Mouse (Mus musculus): ENCODE data around the gene Fbrsl1.
"Not testable (repeated sequence)": the region's sequence is repeated elsewhere in the genome, so short reads cannot be mapped to it uniquely, and the experiment has no call there.

Gene Fbrsl1

DNA sequence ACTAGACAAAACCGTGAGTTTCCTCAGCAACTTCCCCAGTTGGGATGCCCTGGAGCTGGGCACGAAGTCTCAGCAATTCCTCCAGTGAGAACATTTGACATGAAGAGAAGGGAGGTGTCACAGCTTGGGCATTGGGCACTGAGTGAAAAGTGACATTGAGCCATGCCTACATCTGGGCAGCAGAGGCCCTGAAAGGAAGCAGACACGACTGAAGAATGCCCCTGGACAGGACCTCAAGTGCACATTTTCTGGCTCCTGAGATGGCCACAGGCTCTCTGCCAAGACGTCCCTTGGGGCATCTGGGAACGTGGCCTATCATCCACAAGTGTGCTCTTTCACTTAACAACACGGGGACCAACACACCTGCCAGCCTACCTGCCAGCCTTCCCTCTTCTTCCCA is 991 bp upstream of the Fbrsl1 start:
- DNase-seq (ENCODE audit: low spot score), result peak; percentile 60

DNA sequence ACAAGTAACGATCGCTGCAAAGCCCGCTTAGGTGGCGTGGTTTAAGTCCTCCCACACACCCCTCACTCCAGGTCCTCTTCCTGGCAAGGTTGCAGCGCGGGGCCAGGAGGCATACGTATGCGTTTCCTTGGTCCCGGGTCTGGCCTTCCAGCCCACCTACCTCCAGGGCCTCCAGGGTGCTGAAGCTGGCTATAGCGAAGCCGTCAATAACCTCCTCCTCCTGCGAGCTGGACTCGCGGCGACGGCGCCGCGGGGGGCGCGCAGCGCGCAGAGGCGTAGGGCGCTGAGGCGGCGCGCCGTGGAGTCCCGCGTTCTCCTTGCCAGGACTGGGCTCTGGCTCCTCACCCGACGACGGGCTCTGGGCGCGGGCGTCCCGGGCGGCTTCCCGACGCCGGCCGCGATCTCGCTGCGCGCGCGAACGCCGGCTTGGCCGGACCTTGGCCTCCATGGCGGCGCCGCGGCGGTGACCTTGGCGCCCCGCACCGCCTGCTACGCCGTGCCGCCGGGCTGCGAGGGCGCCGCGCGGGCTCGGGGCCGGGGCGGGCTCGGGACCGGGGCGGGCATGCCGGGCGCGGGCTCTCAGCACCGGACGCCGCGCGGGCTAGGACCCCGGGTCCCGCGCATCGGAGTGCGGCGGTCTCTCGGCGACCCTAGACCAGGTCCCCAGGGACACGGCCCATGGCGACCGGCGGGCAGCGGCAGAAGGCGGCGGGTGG is 425 bp downstream of the Fbrsl1 start:
- peak; percentile 63 for DNase-seq (ENCODE audit: low spot score)

DNA sequence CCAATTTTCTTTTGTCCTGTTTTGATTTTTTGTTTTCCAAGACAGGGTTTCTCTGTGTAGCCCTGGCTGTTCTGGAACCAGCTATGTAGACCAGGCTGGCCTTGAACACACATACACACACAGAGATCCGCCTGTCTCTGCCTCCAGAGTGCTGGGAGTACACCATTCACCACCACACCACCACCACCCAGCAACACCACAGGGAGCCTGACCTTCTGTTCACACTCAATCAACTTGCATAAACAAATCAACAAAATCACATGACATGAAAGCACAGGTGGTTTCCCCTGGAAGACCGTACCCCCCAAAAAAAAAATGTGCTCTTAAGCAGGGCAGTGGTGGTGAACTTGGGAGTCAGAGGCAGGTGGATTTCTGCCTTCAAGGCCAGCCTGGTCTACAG is 3.8 kb downstream of the Fbrsl1 start:
- no peak for DNase-seq (ENCODE audit: low spot score)

DNA sequence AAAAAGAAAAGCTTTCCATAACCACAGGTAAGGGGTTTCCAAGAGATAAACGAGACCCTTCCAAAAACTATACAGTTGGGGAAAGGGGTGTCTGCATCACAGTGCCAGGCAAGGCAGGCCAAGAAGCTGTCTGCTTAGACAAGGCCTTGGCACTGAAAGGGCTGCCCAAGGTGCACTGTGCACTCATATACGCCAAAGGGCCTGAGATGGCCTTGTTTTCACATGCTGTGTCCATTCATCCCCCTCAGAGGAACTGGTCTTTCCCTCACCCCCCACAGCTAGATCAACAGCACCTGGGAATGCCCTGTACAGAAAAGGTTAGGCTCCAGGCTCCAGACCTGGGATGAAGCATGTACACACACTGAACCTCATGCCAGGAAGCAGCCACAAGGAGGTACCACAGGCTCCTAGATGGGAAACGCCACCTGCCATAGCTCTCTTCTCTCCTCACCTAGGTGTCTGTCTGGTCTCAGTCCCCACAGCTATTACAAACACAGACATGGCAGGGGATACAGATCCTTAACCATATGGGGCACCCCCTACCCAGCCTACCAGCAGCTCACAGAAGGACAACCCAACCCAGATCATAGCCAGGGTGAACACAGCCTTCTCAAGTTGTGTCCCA is 5.2 kb downstream of the Fbrsl1 start:
- DNase-seq (ENCODE audit: low spot score), result no peak

DNA sequence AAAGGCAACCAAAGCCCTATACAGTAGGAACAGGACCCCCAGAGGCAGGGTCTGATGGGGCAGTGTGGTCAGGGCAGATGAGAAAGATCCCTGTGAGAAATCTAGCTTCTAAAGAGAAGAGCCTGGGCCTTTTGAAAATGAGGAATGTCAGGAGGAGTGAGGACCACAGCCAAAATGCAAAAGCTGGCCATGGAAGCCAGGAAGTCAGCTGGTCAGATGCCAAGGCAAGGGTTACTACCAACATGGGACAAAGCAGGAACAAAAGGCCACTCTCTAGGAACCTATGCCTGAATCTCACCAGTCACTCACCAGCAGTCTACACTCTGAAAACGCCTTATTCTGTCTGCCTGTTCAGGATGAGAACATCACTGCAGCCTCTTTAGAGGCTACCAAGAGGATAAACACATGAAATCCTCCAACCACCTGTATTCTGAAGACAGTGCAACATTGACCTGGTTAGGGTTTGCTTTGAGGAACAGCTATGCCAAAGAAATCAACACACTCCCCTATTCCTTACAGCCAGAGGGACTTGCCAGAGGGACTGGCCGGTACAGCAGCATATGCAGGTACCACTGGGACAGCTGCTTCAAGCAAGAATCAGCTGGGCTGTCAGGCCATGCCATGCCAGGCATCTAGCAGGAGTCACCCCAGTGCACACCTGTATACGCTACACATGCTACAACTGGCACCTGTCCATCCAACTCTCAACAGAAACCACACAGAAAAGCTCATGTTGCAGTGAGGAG is 8.6 kb downstream of the Fbrsl1 start:
- DNase-seq (ENCODE audit: low spot score), result no peak

DNA sequence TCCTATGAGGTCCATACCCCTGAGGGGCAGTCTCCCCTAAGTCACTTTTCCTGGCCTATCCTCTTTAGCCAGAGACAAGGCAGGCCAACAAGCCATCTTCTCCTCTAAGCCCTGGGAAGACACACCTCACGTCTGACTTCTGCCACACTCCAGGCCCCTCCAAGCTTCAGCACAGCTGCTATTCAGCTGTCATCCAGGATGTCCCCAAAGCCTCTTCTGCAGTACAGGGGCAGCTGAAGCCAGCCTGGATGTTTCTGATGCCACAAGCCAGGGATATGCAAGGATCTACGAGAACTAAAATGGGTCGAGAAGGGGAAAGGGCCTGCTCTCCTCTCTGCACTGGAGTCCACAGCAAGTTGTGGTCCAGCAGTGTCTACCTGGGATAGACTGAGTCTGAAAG is 9.7 kb downstream of the Fbrsl1 start:
- no peak for DNase-seq (ENCODE audit: low spot score)

DNA sequence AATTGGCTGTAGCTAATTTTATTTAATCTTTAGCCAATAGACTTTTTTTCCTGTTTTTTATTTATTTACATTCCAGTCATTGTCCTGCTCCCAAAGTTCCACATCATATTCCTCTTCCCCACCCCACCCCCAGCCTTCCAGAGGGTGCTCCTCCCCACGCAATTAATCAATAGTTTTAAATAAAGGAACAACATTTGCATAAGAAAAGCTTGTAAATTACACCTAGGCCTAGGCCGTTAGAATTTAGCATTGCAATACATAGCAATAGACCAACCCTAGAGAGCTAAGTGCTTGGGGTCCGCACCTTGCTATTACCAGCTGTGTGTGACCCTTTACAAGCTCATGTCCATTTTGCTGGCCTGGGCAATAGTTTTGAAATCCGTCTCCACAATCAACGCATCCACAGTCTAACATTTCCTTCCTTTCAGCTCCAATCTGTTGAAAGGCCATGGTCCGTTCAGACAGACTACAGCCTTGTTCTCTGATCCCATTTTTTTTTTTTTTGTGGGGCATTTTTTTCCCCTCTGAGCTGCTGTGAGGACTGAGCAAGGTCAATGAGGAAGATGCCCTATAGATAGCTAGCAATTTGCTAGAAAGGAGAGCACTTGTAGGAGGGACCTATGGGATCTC is 10.6 kb downstream of the Fbrsl1 start:
- DNase-seq (ENCODE audit: low spot score), result no peak

DNA sequence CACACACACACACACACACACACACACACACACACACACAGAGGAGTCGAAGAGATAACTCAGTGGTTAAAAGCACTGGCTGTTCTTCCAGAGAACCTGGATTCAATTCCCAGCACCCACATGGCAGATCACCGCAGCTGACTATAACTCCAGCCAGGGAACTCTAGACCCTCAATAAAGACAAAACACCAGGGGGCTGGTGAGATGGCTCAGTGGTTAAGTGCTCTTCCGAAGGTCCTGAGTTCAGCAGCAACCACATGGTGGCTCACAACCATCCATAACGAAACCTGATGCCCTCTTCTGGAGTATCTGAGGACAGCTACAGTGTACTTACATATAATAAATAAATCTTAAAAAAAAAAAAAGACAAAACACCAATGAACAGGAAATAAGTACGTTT is 12.1 kb downstream of the Fbrsl1 start:
- DNase-seq (ENCODE audit: low spot score), result not testable (repeated sequence)

DNA sequence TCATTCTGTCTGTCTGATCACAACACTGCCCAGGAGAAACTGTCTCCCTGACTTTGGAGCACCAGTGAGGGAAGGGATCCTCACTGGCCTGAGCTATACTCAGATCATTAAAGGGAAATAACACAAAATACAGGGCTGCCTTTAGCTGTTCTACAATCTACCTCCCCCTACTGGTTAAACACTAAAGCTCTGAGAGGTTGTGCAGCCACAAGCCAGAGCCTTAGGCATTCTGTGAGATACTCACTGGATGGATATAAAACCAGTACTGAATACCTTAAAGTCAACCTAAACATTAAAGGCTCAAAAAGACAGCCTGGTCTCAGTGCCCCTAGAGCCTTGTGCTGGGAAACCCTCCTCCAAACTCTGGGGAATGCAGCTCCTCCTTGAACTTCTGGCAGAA is 13.5 kb downstream of the Fbrsl1 start:
- DNase-seq (ENCODE audit: low spot score), result no peak

DNA sequence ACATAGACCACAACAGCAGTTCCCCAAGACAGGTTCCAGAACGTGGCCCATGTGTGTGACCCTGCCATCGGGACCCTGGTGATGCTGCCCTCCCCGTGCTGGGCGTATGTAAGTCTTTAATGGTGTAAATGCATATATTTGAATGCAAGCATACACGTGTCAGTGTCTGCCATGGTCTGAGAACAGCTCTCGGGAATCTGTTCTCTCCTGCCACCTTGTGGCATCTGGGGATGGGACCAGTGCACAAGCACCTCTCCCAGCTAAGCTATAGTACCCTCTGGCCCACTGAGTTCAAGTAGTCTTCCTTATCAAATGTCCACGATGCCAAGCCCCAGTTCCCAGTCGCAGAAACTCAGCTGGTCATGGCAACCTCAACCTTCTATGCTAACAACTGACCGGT is 19.3 kb downstream of the Fbrsl1 start:
- peak; percentile 70 for DNase-seq (ENCODE audit: low spot score)

DNA sequence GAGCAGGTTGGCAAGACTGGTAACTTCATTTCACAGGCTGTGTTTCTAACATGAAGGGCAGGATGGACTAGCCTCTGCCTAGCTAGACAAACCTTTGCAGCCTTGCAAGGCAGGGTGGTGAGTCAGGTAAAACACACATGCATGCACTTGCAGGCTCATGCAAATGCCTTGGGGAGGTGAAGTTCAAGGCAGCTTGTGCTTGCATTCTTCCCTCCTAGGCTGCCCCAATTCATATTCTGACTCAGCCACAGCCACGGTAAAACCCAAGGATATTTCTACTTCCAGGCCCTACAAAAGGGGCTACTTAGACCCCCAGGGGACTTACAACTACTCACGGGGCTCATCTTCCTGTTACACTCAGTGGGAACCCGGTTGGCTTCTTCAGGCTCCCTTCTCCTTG is 20.0 kb downstream of the Fbrsl1 start:
- no peak for DNase-seq (ENCODE audit: low spot score)

DNA sequence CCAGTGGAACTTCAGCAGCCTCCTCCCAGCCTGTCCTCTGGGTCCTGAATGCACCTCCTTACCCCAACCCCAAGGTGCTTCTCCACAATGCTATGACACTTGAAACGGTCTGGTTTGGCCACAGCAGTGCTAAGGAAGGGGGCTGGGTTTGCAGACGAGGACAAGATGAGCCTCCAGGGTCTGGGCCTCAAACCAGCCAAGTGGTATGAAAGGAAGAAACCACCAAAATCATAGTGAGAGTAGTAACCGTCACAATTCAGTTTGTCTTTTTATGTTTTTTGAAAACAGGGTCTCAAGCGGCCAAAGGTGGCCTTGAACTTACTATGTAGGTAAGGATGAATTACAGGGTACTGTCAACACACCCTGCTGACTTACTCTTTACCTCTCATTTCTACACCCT is 23.1 kb downstream of the Fbrsl1 start:
- DNase-seq (ENCODE audit: low spot score), result no peak

DNA sequence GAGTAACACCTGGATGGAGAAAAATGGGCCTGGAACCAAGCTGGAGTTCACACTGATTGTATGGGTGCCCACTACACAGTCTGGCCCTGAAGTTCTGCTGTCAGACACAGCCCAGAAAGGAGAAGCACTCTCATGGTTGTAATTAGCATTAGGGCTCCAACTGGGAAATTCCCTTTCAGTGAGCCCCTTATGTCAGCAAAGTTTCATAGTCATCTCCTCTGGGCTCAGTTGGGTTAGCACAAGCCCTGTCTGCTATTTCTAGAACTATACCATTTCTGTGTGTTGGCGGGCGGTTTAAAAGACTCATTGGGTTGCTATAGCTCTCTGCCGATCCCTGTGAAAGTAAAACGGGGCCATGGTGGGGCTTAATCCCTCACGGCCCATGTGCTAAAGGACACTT is 24.1 kb downstream of the Fbrsl1 start:
- no peak for DNase-seq (ENCODE audit: low spot score)

DNA sequence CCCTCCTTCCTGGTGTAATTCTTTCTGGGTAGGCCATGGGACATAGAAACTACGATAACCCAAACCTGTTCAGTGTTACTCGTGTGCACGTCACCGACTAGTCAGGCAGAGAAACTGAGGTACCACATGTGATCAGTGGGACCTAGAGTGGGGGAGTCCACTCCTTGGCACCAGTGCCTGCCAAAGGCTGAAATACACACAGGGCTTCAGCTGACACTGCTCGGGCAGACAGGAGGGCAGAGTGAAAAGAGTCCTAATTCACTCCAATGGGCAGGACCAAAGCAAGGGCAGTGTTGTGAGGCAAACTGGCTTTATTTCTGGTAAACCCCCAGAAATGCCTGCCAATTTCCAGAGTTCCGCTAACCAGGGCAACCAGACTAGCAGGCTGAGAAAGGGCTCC is 26.9 kb downstream of the Fbrsl1 start:
- no peak for DNase-seq (ENCODE audit: low spot score)

DNA sequence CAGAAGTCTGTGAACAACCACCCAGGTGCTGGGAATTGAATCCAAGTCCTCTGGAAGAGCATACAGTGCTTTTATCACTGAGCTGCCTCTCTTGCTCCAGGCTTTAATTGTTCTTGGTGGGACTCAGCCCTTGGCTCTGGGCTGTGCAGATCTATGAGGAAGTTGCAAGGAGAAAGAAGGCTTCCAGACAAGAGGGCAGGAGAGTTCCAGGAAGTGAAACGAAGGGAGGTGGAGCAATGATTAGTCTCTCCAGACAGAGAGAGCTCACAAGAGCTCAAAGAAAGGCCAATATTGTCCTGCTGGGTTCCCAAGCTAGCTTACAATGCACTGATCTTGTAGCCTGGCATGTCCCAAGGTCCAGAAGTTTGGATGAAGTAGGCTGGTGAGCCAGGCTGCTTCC is 27.4 kb downstream of the Fbrsl1 start:
- DNase-seq (ENCODE audit: low spot score), result no peak

DNA sequence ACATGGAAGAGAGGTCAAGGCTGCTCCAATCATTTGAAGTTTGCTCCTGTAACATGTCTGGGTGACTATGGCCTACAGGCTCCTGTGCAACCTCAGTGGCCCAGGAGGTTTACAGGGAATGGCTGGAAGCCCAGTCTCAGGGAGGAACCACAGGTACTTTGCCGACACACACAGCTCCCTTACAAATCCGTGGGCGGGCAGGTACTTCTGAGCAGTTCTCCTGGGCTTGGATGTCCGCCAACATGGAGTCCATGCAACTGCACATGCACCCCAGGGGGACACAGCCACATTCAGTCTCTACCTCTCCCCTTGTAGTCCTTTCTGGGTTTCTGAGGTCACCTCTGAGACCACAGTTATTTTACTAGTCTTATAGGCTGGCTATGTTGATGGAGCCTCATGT is 28.1 kb downstream of the Fbrsl1 start:
- peak; percentile 58 for DNase-seq (ENCODE audit: low spot score)

DNA sequence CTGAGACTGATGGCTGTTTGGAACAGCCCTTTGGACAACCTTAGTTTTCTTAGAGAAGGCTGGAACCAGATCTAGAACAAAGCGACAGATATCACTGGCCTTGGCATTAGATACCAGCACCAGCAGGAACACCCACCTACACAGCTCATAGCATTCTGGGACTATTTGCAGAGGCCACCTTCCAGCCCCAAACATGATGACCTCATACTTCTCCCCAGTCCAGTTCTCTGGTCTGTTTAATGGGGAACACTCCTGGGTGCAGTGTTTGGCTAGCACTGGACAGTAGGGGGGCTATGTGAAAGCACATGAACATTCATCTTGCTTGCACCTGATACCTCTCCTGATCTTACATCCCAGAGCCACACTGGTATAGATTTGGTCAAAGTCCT is 29.8 kb downstream of the Fbrsl1 start:
- no peak for DNase-seq (ENCODE audit: low spot score)

DNA sequence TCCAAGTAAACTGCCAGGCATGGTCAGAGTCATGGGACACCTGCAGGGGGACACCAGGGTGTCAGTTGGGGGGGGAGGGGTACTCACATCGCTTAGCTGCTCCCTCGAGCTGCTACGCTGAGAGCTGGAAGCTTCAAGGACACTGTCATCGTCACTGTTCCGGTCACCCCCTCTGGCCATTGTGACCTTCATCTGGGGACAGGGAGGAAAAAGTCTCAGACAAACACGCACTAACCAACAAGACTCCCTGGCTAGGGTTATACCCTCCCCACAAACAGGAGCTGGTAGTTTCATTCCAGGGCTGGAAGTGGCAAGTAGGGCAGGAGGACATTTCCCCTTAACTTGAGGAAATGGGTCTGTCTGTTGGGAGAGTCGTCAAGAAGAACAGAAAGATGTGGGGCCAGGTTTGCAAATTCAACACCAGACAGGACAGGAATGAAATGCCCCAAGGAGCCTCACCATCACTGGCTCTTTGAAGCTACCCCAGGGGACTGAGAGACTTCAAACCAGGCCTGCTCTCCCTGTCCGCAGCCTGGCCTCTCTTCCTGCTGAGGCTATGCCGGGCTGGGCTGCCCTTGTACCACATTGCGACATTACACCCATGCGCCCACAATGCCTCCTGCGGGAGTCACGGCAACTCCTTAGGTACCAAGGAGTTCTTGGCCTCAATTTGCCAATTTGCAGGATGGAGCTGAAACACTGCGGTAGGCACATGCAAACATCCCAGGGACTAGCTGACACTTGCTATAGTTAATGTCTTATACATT is 30.4 kb downstream of the Fbrsl1 start:
- no peak for DNase-seq (ENCODE audit: low spot score)

DNA sequence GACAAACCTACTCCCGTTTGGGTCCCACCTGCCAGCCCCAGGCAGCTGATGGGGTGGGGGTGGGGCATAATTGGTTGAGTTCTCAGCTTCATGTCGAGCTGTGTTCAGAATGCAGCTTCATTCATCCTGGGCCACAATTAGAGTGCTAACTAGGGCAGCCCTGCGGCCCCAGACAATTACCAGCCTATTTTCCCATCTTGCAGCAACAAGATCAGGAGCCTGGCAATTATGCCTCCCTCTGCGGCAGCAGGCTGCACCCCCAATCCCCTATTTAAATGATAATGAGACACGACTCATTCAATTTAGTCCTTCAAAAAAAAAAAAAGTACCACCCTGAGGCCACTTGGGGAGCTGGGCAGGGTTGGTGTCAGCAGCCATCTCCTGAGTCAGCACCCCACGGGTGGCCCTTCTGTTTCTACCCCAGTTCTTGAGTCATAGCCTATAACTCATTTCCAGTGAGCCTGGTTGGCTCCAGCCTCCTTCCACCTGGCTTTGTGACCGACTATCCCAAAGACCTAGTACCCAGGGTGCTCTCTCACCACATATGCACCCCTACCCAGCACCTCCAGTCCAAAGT is 31.4 kb downstream of the Fbrsl1 start:
- DNase-seq (ENCODE audit: low spot score), result no peak

DNA sequence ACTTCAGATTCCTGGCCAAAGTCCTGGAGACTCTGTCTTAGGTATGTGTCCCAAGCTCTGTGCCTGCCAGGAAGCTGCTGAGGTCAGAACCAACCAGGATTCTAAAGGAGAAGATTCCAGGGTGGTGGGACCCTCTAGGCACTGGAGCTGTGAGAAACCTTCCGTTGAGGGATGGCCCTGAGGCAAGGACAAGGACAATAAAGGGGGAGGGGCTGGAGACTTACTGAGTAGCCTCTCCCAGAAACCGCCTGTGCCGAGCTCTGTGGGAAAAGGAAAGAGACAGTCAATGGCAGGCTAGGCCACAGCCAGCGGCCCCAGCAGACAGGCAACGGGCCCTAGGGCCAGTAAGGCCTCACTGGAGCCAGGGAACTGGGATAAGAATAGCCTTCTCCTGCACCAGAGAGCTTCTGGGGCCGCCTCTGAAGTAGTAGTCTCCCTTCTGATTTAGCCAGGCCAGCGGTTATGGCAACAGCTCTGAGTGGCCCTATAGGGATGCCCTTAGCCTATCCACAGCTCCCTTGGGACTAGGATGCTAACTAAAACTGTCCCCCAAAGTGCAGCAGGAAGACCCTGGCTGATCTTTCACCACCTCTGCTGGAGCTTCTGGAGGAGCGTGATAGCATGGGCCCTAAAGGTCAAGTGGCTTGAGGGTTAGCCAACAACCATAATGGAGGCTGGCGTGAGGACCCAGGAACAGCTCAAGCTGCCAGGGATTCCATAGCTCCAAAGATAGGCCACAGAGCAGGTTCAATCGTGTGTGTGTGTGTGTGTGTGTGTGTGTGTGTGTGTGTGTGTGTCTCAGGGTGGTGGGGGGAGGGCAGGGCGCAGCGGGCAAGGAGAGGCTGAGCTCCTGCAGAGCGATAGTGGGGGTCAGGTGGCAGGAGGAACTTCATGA is 32.2 kb downstream of the Fbrsl1 start:
- no peak for DNase-seq (ENCODE audit: low spot score)

DNA sequence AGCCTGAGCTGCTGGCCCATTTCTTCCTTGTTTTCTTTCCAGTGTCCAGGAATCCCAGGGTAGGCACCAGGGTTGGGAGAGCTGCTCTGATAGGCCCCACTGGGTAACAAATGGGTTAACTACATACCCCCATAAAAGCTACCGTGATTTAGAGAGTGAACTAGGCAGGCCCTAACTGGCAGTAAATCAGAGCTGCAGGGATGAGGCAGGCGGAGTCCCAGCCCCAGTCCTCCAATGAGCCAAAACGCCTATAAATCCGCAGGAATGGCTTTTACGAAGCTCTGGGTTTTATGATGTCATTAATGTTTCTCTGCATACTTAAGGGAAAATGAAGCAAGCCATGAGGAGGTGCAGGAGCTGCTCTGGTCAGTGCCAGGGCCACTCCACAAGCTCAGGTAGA is 33.3 kb downstream of the Fbrsl1 start:
- DNase-seq (ENCODE audit: low spot score), result no peak

Data from testis, postnatal 10 days (tissue).